Mouse (Mus musculus): Measurements from ENCODE around the gene Tmem177. TPM values are rescaled to one million over a fixed set of nuclear protein-coding genes. Genes with fewer than 3 reads are reported as not detected.

The Tmem177 gene
- 4.2 TPM for polyA plus RNA-seq (2017; shearing (Covaris generic))

GRCm38 (mm10) chr1:119912953-119913814 lies at the start of gene Tmem177:
TSS of gene Tmem177 (minus strand) at chr1:119913208.

Other genes with a start within 250 kb of the Tmem177 start
- 27.0 TPM for gene Ptpn4, start 75.6 kb downstream of the Tmem177 start, polyA plus RNA-seq (2017; shearing (Covaris generic))
- gene Cfap221, start 84.0 kb upstream of the Tmem177 start, polyA plus RNA-seq (2017; shearing (Covaris generic)) = not detected
- not detected for gene Sctr, start 93.7 kb upstream of the Tmem177 start, polyA plus RNA-seq (2017; shearing (Covaris generic))
- 6.6 TPM for gene Tmem37, start 160.9 kb upstream of the Tmem177 start, polyA plus RNA-seq (2017; shearing (Covaris generic))
- gene Dbi, start 207.9 kb upstream of the Tmem177 start, polyA plus RNA-seq (2017; shearing (Covaris generic)) = 96.4 TPM
- 8.5 TPM for gene 3110009E18Rik, start 208.0 kb upstream of the Tmem177 start, polyA plus RNA-seq (2017; shearing (Covaris generic))

Data from effector memory CD4-positive, alpha-beta T cell, adult 7 months (primary cell).